Mouse (Mus musculus): ENCODE measurements around the gene Olfr364-ps1.

The Olfr364-ps1 gene

DNA sequence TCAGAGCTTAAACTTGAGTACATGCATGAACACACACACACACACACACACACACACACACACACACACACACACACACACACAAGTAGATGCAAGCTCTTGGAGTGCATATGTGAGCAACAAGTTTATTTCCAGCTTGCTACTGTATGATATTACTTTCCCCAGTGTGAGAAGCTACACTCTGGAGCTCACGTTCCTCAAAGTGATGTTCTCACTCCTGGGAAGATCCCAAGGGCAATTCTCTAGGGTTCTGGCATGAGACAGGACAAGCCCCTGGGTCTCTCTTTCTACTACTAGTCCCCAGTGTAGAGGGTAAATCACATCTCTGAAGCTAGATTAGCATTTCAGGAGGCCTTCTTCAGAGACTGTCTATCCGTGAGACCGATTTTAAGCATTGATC, at the start of gene Olfr364-ps1:
Gene Olfr364-ps1 (plus strand): TSS at position 301 of the 400 bp plus-strand sequence.
- no peak for DNase-seq (ENCODE audit: low read depth, low spot score)

GRCm38 (mm10) chr2:37117810-37118209, 21.3 kb upstream of the Olfr364-ps1 start, which contains the start of gene Olfr362:
Olfr362 (minus strand) TSS chr2:37117910.
- no peak for DNase-seq (ENCODE audit: low read depth, low spot score)

DNA sequence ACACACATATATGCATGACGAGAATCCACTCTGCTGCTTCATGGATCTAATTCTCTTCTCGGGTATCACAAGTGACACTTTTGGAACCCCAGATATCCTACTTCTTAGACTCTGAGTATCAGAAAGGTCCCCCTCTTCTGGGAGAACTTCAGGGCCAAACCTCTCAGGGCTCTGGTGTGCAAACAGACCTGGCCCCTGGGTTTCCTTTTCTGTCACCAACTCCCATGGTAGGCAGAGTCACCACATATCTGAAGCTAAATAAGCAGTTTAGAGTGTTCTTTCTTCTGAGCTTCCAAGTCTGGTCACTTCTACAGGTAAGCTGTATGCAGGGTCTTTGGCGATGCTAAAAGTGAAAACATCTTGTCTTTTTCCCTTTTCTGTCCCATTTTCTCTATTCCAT, 48.8 kb downstream of the Olfr364-ps1 start, which contains the start of gene Olfr365:
Gene Olfr365 (plus strand): TSS at position 301 of the 400 bp plus-strand sequence.
- DNase-seq (ENCODE audit: low read depth, low spot score) = no peak

All from WW6 (cell line).